Mouse (Mus musculus) lung, embryonic 16.5 days (tissue): ENCODE measurements at regions not wholly inside any gene's neighbourhood (a gene's known extent, or its start where the extent isn't known, plus 50 kb on each side); places are given as distances from the start of the nearest gene placed in this dataset.

Experiments used
- ATAC-seq: fragments of 200-750 bp; cut with Nextera tagmentation; 2 replicates; pipeline ENCODE4 v1.8.0; 2017; ENCODE audit warnings: low read depth, mild to moderate bottlenecking, moderate library complexity
- H3K27ac ChIP-seq: fragments of 300-500 bp; sonication (generic); 2 replicates; pipeline ENCODE4 v1.5.1; 2014; ENCODE audit warnings: mild to moderate bottlenecking, control low read depth, low read length
- H3K27me3 ChIP-seq: fragments of 300-500 bp; sonication (generic); 2 replicates; pipeline ENCODE4 v1.6.1; 2014; ENCODE audit warnings: low read depth, low read length, mixed read lengths; ENCODE audit not compliant: control insufficient read depth, insufficient read depth
- H3K36me3 ChIP-seq: fragments of 300-500 bp; sonication (generic); 2 replicates; pipeline ENCODE4 v1.6.1; 2014; ENCODE audit warnings: low read length; ENCODE audit not compliant: control insufficient read depth, insufficient read depth
- H3K4me1 ChIP-seq: fragments of 300-500 bp; sonication (generic); replicated peaks from 2 replicates; pipeline ENCODE4 v1.6.1; 2014; ENCODE audit warnings: low read length, mixed read lengths; ENCODE audit not compliant: control insufficient read depth, insufficient read depth
- H3K4me2 ChIP-seq: fragments of 300-500 bp; sonication (generic); 2 replicates; pipeline ENCODE4 v1.6.1; 2014; ENCODE audit warnings: low read depth, low read length, control low read depth
- H3K4me3 ChIP-seq: fragments of 300-500 bp; sonication (generic); 2 replicates; pipeline ENCODE4 v1.5.1; 2014; ENCODE audit warnings: mild to moderate bottlenecking, low read length, control low read depth
- H3K9ac ChIP-seq: fragments of 300-500 bp; sonication (generic); 2 replicates; pipeline ENCODE4 v1.6.1; 2014; ENCODE audit warnings: low read length, control low read depth
- H3K9me3 ChIP-seq: fragments of 300-500 bp; sonication (generic); 2 replicates; pipeline ENCODE4 v1.6.1; 2016; ENCODE audit warnings: low read length; ENCODE audit not compliant: control insufficient read depth
- whole genome bisulfite sequencing: fragments of 180-500 bp; shearing (Covaris S2); extraction: QIAGEN DNeasy Blood & Tissue Kit; methylation state at CpG from one replicate; pipeline ENCODE4 v1.1.7; 2014; 5-methylcytosine and 5-hydroxymethylcytosine counted together

DNA sequence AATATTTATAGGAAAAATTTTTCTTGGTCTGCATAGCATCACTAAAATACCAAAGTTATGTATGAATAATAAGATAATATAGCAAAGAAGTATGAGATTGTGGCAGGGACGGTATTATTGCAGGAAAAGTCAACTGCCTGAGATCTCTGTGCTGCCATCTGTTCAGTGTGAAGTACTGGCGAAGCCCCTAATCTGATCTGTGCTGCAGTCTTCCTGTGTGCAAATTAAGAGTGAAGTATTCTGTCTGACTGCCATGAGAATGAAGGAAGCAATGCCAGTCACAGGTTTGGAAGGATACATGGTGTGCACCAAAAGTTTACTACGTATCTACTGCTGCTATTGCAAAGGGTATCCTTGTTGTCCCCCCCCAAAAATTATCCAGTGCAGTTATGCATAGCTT lies 501.5 kb downstream of the Rab28 start:
- no peak overlapping the region for H3K9ac ChIP-seq
- H3K4me2 ChIP-seq, result no peak overlapping the region
- no peaks in the 10 kb centered on the region for H3K36me3 ChIP-seq
- H3K27ac ChIP-seq, result no peak overlapping the region
- no peaks in the 10 kb centered on the region for H3K9me3 ChIP-seq
- H3K4me1 ChIP-seq, result no peaks in the 10 kb centered on the region
- H3K4me3 ChIP-seq, result no peak overlapping the region
- no peak for ATAC-seq
- WGBS, result 88% methylated on average over 3 of the region's 3 CpGs
- H3K27me3 ChIP-seq, result no peaks in the 10 kb centered on the region

DNA sequence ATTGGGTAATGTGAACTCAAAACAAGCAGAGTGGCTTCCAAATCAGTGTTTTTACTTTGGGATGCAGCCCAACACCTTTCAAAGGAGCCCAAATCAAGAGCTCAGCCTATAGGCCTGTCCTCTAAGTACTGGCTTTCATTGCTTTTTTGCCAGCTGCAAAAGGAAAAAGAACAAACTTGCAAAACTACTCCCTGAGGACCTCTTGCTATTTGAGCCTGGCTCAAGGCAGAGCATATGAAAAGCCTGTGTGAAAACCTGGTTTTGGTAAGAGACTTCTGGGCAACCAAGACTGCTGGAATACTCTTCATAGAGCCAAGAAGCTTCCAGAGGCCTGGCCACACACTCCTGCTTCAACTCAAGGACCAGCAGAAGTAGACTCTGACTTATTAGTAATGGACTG lies 503.5 kb downstream of the Rab28 start:
- Histone ChIP-seq H3K9ac (no peak overlapping the region), H3K36me3 (no peaks in the 10 kb centered on the region), H3K4me1 (no peaks in the 10 kb centered on the region), H3K9me3 (no peaks in the 10 kb centered on the region), H3K4me3 (no peak overlapping the region), H3K27ac (no peak overlapping the region), H3K4me2 (no peak overlapping the region), H3K27me3 (no peaks in the 10 kb centered on the region)
- no peak for ATAC-seq

DNA sequence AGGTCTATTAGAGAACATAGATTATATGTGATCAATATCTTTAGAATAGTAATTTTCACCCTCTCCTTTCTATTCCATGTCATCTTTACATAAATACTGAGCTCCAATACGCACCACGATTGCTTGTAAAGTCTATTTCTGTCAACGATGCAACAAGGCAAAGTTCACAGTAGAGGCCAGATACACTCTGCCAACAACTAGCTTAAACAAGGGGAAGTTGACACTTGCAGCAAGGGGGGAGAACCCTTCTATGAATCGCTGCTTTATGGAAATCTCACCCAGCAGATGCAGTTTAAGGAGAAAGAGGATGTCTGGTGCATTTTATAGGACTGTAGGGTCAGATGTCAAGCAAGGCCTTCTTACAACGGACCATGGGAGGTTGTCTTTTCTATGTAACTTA lies 520.8 kb downstream of the Rab28 start:
- no peak overlapping the region for H3K4me3 ChIP-seq
- WGBS, result 35% methylated on average over 5 of the region's 5 CpGs
- no peak overlapping the region for H3K27ac ChIP-seq
- no peak overlapping the region for H3K9ac ChIP-seq
- H3K27me3 ChIP-seq, result no peaks in the 10 kb centered on the region
- H3K9me3 ChIP-seq, result no peaks in the 10 kb centered on the region
- ATAC-seq, result no peak
- H3K36me3 ChIP-seq, result no peaks in the 10 kb centered on the region
- no peak overlapping the region for H3K4me2 ChIP-seq
- no peaks in the 10 kb centered on the region for H3K4me1 ChIP-seq

DNA sequence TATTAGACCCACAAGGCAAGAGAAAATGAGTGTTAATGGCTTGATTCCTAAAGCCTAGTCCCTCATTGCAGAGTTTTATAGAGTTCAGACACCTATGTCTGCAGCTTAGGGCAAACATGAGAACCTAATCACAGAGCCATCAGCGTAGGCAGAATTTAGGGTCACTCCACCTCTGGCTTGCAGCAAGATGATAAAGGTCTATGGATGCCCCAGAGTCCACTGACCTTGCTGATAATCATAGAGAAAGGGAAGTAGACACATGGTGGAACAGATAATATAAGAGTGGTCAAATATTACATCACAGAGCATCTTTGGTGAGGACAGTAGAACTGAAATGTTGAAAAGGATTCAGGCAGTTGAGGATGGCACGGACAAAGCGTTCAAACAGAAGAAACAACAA lies 530.7 kb downstream of the Rab28 start:
- H3K27ac ChIP-seq, result no peak overlapping the region
- no peak for ATAC-seq
- no peaks in the 10 kb centered on the region for H3K36me3 ChIP-seq
- H3K9ac ChIP-seq, result no peak overlapping the region
- no peaks in the 10 kb centered on the region for H3K4me1 ChIP-seq
- no peaks in the 10 kb centered on the region for H3K9me3 ChIP-seq
- no peak overlapping the region for H3K4me3 ChIP-seq
- WGBS, result 73% methylated on average over 3 of the region's 3 CpGs
- H3K27me3 ChIP-seq, result no peaks in the 10 kb centered on the region
- H3K4me2 ChIP-seq, result no peak overlapping the region

DNA sequence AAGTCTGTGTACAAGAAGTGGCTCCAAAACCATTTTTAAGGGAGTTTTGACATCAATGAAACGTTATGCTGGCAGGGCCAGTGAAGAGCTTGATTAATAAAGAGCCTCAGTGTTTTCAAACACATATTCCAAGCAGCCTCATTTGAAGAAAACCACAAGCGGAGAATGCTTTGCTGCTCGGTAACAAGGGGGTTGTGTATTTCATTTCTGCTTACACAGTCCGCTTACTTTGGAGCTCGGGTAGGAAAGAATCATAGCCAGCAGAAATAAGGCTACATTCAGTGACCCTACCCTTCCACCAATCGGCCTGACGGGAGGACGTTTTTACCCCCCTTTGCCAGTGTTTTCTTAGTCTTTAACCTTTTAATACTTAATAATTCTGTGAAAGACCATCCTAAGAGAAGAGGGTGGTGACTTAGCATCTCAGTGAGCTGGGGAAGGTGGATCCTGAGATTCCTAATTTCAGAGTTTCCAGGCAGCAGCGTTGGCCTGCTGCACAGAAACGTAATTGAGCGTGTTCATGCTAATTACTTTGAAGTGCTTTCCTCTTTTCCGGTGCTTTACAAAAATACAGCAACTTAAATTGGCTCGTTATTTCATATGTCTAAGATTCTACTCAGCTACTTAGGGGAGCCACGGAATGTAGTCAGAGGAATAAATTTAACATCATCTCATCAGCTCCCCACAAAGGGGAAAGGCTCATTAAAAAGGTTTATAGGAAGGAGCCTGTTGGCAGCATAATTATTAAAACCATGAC lies 541.9 kb downstream of the Rab28 start:
- Histone ChIP-seq H3K4me2 (no peak overlapping the region), H3K4me1 (no peaks in the 10 kb centered on the region), H3K27me3 (no peaks in the 10 kb centered on the region), H3K9ac (no peak overlapping the region), H3K36me3 (no peaks in the 10 kb centered on the region), H3K4me3 (no peak overlapping the region), H3K9me3 (no peaks in the 10 kb centered on the region), H3K27ac (no peak overlapping the region)
- 69% methylated on average over 14 of the region's 14 CpGs for WGBS
- no peak for ATAC-seq

DNA sequence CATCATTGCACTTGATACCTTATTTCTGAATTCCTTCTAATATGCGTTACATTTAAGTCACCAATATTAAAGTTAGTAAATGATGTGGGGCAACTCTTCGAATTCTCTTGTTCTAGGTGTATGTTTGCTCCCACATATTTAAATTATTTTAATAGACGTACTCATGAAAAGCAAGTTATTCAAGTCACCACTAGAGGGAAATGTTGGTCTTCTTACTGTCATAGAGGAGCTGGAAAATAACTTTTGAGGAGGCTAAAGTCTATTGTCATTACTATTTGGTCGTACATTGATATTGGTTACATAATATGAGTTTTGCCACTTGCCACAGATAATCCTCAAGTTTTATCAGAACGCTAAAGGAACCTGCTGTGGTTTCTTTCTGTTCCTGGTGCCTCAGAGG lies 582.9 kb downstream of the Rab28 start:
- Histone ChIP-seq H3K27ac (no peak overlapping the region), H3K9ac (no peak overlapping the region), H3K4me2 (no peak overlapping the region), H3K4me3 (no peak overlapping the region), H3K36me3 (no peaks in the 10 kb centered on the region), H3K9me3 (no peaks in the 10 kb centered on the region), H3K4me1 (no peaks in the 10 kb centered on the region), H3K27me3 (no peaks in the 10 kb centered on the region)
- 19% methylated on average over 5 of the region's 5 CpGs for WGBS
- no peak for ATAC-seq

DNA sequence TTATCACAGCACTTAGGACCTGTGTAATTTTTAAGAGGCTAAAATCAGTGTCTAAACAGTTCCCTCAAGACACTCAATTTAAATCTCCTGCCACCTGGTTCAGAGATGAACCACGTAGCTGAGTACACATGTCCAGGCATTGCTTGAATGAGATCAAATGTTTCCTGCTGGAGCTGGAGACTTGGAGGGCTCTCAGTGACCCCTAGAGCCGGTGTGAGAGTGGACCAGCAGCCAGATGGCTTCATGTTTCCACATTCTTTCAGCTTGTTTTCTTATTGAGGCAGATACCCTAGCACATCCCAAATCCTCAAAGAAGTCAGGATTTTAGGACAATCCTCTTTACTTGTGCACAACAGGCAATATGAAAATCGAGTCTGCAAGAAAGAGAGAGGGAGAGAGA lies 590.3 kb downstream of the Rab28 start:
- ATAC-seq, result no peak
- H3K27me3 ChIP-seq, result no peaks in the 10 kb centered on the region
- WGBS, result 15% methylated on average over 3 of the region's 3 CpGs
- no peaks in the 10 kb centered on the region for H3K9me3 ChIP-seq
- no peak overlapping the region for H3K9ac ChIP-seq
- no peak overlapping the region for H3K4me2 ChIP-seq
- no peaks in the 10 kb centered on the region for H3K36me3 ChIP-seq
- H3K4me1 ChIP-seq, result no peaks in the 10 kb centered on the region
- no peak overlapping the region for H3K4me3 ChIP-seq
- H3K27ac ChIP-seq, result no peak overlapping the region

DNA sequence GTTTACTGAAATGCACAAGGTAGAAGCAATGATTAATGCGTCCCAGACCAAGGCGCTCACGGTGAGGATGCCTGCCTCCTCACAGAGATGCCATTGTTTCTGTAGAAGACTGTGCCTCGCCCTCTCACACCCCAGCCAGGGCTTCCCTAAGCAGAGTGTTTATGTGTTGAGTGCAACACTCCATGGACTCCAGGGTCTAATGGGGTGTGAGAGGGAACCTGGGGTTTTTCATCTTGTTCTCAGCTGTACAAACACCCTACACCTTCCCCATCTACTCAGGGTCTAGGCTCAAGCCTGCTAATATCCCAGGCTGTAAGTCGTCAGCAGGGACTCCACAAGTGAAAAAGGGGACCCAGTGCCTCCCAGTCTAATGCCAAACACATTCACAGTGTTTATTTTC lies 620.2 kb downstream of the Rab28 start:
- Histone ChIP-seq H3K9ac (no peak overlapping the region), H3K9me3 (no peaks in the 10 kb centered on the region), H3K36me3 (no peaks in the 10 kb centered on the region), H3K4me3 (no peak overlapping the region), H3K4me2 (no peak overlapping the region), H3K27ac (no peak overlapping the region), H3K4me1 (no peaks in the 10 kb centered on the region), H3K27me3 (no peaks in the 10 kb centered on the region)
- ATAC-seq, result no peak
- WGBS, result 18% methylated on average over 5 of the region's 5 CpGs

DNA sequence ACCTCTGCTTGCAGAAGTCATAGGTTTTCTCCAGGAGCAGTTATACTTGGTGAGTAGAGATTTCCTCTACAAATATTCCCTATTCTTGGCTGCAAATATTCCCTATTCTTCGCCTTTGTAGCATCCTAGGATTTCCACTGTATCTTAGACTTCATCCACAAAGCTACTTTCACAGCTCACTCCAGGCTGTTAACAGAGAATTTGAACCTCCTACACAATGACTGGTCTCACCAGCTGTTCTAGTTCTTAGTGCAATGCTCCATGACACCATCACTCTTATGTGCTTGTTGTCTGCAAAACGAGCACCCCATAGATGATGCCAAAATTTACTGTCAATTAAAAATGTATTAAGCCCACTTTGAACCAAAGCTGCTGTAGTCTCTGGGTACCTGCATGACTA lies 631.5 kb downstream of the Rab28 start:
- Histone ChIP-seq H3K36me3 (no peaks in the 10 kb centered on the region), H3K27ac (no peak overlapping the region), H3K4me2 (no peak overlapping the region), H3K4me3 (no peak overlapping the region), H3K9ac (no peak overlapping the region), H3K9me3 (no peaks in the 10 kb centered on the region), H3K27me3 (no peaks in the 10 kb centered on the region), H3K4me1 (no peaks in the 10 kb centered on the region)
- WGBS, result 69% methylated on average over 2 of the region's 2 CpGs
- ATAC-seq, result no peak

DNA sequence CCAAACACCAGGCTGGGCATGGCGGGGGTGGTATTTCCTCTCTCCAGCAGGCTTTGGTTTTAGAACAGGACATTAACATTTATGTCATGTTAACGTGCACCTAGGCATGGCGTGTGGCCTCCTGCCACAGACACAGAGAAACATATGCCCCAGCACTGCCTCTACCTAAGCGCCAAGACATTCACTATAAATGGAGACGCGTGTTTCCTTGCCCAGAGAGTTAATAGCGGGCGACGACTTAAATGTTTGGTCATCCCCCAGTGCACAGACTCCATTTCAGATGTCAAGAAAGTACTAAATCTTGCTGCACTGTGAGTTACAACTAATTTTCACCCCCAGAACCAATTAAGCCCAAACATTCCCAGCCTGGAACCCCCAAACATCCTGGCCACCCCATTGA lies 646.3 kb downstream of the Rab28 start:
- WGBS, result 67% methylated on average over 9 of the region's 9 CpGs
- H3K27ac ChIP-seq, result no peak overlapping the region
- no peak overlapping the region for H3K4me3 ChIP-seq
- no peaks in the 10 kb centered on the region for H3K9me3 ChIP-seq
- no peaks in the 10 kb centered on the region for H3K36me3 ChIP-seq
- no peak overlapping the region for H3K9ac ChIP-seq
- H3K27me3 ChIP-seq, result no peaks in the 10 kb centered on the region
- H3K4me2 ChIP-seq, result no peak overlapping the region
- no peaks in the 10 kb centered on the region for H3K4me1 ChIP-seq
- ATAC-seq, result no peak
